Mouse (Mus musculus): ENCODE measurements around the gene Chst5. TPM values are rescaled to one million over a fixed set of nuclear protein-coding genes. Genes with fewer than 3 reads are reported as not detected.

Gene Chst5
- polyA plus RNA-seq, 1 experiment from 2014 or later, result 1.3 TPM

DNA sequence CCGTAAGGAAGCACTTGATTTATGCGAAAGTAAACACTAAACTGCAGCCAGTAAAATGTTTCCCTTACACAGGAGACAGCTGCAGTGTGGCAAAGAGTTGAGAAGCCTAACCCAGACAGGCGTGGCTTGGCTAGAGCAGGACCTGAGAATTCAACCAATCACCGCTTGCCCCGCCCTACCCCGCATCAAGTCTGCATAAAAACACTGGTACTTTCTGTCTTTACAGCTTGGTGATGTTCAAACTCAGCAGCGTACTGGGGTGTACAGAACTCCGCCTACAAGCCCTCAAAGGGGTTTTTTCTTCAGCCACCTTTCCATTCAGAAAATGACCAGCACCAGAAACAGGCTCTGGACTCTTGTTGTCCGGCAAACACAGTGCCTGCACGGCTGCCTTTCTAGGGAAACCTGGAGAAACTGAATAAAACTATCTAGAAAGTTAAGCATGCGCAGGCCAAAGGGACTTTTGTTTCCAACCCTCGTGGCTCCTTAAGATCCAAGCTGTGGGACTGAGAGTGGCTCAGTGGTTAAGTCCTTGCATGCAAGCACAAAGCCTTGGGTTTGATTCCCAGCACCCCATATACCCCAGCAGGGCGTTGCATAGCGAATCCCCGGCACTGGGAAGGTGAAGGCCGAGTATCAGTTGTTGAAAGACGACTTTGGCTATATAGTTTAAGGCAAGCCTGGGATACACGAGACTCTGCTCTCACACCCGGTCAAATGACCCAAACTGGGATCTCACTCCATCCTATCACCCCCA, 22.5 kb upstream of the Chst5 start:
- no peaks in the 10 kb centered on the region for H3K9me3 ChIP-seq (replicated peaks; ENCODE audit: control insufficient read depth, low read length)
- peak overlapping the region; percentile 81 for H3K9ac ChIP-seq (ENCODE audit: low read length)
- H3K36me3 ChIP-seq (ENCODE audit: control insufficient read depth, insufficient read depth, low read length), result no peaks in the 10 kb centered on the region
- peak overlapping the region; percentile 97 for H3K4me2 ChIP-seq (ENCODE audit: low read depth, low read length)
- peak; percentile 75; the same call in 1 of the 2 replicates for ATAC-seq (ENCODE audit: insufficient read depth, low FRiP score)
- peaks cover 18% of the 10 kb centered on the region for H3K4me1 ChIP-seq (ENCODE audit: control insufficient read depth, insufficient read depth, low read length)
- WGBS, result 26% methylated on average over 19 of the region's 19 CpGs
- peak overlapping the region; percentile 66 for H3K27ac ChIP-seq (ENCODE audit: low read length)
- no peaks in the 10 kb centered on the region for H3K27me3 ChIP-seq (ENCODE audit: control insufficient read depth, insufficient read depth, low read length)
- H3K4me3 ChIP-seq (replicated peaks; ENCODE audit: low read length), result peak overlapping the region; percentile 76

- H3K27ac ChIP-seq (ENCODE audit: low read length), result no peak overlapping the region
- H3K27me3 ChIP-seq (ENCODE audit: control insufficient read depth, insufficient read depth, low read length), result no peaks in the 10 kb centered on the region
- H3K4me1 ChIP-seq (ENCODE audit: control insufficient read depth, insufficient read depth, low read length), result peaks cover 18% of the 10 kb centered on the region
- no peak overlapping the region for H3K9ac ChIP-seq (ENCODE audit: low read length)
- no peaks in the 10 kb centered on the region for H3K9me3 ChIP-seq (replicated peaks; ENCODE audit: control insufficient read depth, low read length)
- 67% methylated on average over 16 of the region's 16 CpGs for WGBS
- ATAC-seq (ENCODE audit: insufficient read depth, low FRiP score), result no peak
- H3K36me3 ChIP-seq (ENCODE audit: control insufficient read depth, insufficient read depth, low read length), result no peaks in the 10 kb centered on the region
- H3K4me2 ChIP-seq (ENCODE audit: low read depth, low read length), result no peak overlapping the region
- no peak overlapping the region for H3K4me3 ChIP-seq (replicated peaks; ENCODE audit: low read length)
Observed at GRCm38 (mm10) chr8:111931721-111932120, 21.5 kb upstream of the Chst5 start.

- H3K27ac ChIP-seq (ENCODE audit: low read length), result no peak overlapping the region
- WGBS, result 55% methylated on average over 8 of the region's 8 CpGs
- no peak overlapping the region for H3K4me3 ChIP-seq (replicated peaks; ENCODE audit: low read length)
- H3K9me3 ChIP-seq (replicated peaks; ENCODE audit: control insufficient read depth, low read length), result no peaks in the 10 kb centered on the region
- H3K27me3 ChIP-seq (ENCODE audit: control insufficient read depth, insufficient read depth, low read length), result no peaks in the 10 kb centered on the region
- H3K36me3 ChIP-seq (ENCODE audit: control insufficient read depth, insufficient read depth, low read length), result no peaks in the 10 kb centered on the region
- H3K9ac ChIP-seq (ENCODE audit: low read length), result no peak overlapping the region
- peaks cover 18% of the 10 kb centered on the region for H3K4me1 ChIP-seq (ENCODE audit: control insufficient read depth, insufficient read depth, low read length)
- no peak for ATAC-seq (ENCODE audit: insufficient read depth, low FRiP score)
- no peak overlapping the region for H3K4me2 ChIP-seq (ENCODE audit: low read depth, low read length)
Observed at GRCm38 (mm10) chr8:111929648-111930344, 19.5 kb upstream of the Chst5 start.

- Histone ChIP-seq H3K9ac (ENCODE audit: low read length) (no peak overlapping the region), H3K27me3 (ENCODE audit: control insufficient read depth, insufficient read depth, low read length) (no peaks in the 10 kb centered on the region), H3K4me2 (ENCODE audit: low read depth, low read length) (no peak overlapping the region), H3K4me1 (ENCODE audit: control insufficient read depth, insufficient read depth, low read length) (no peaks in the 10 kb centered on the region), H3K27ac (ENCODE audit: low read length) (no peak overlapping the region), H3K36me3 (ENCODE audit: control insufficient read depth, insufficient read depth, low read length) (no peaks in the 10 kb centered on the region), H3K9me3 (replicated peaks; ENCODE audit: control insufficient read depth, low read length) (no peaks in the 10 kb centered on the region), H3K4me3 (replicated peaks; ENCODE audit: low read length) (no peak overlapping the region)
- WGBS, result 64% methylated on average over 7 of the region's 7 CpGs
- ATAC-seq (ENCODE audit: insufficient read depth, low FRiP score), result no peak
Observed at GRCm38 (mm10) chr8:111924976-111925375, 14.7 kb upstream of the Chst5 start.

- Histone ChIP-seq H3K27me3 (ENCODE audit: control insufficient read depth, insufficient read depth, low read length) (no peaks in the 10 kb centered on the region), H3K4me3 (replicated peaks; ENCODE audit: low read length) (no peak overlapping the region; the same call in 1 of the 2 replicates), H3K4me2 (ENCODE audit: low read depth, low read length) (no peak overlapping the region; the same call in 1 of the 2 replicates), H3K36me3 (ENCODE audit: control insufficient read depth, insufficient read depth, low read length) (no peaks in the 10 kb centered on the region), H3K9ac (ENCODE audit: low read length) (peak overlapping the region; percentile 41; the same call in 1 of the 2 replicates), H3K27ac (ENCODE audit: low read length) (no peak overlapping the region), H3K4me1 (ENCODE audit: control insufficient read depth, insufficient read depth, low read length) (no peaks in the 10 kb centered on the region), H3K9me3 (replicated peaks; ENCODE audit: control insufficient read depth, low read length) (no peaks in the 10 kb centered on the region)
- ATAC-seq (ENCODE audit: insufficient read depth, low FRiP score), result peak; percentile 47; the same call in 1 of the 2 replicates
- WGBS, result 24% methylated on average over 10 of the region's 10 CpGs
Observed at GRCm38 (mm10) chr8:111923383-111923804, 13.1 kb upstream of the Chst5 start.

DNA sequence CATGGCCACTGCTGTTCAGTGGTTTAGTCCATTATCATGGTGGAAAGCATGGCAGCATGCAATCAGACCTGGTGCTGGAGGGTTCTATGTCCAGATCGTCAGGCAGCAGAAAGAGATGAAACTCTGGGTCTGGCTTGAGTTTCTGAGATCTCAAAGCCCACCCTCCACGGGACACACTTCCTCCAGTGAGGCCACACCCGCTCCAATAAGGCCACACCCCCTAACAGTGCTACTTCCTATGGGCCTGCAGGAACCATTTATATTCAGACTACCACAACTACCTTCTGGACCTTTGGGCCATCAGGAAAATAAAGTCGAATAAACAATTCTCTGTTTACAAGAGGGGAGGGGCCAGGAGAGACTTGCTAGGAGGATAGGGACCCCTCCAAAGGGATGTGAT, 10.7 kb upstream of the Chst5 start:
- ATAC-seq (ENCODE audit: insufficient read depth, low FRiP score), result no peak
- Histone ChIP-seq H3K9me3 (replicated peaks; ENCODE audit: control insufficient read depth, low read length) (no peaks in the 10 kb centered on the region), H3K4me2 (ENCODE audit: low read depth, low read length) (no peak overlapping the region), H3K4me1 (ENCODE audit: control insufficient read depth, insufficient read depth, low read length) (no peaks in the 10 kb centered on the region), H3K27ac (ENCODE audit: low read length) (no peak overlapping the region), H3K36me3 (ENCODE audit: control insufficient read depth, insufficient read depth, low read length) (no peaks in the 10 kb centered on the region), H3K4me3 (replicated peaks; ENCODE audit: low read length) (no peak overlapping the region), H3K9ac (ENCODE audit: low read length) (no peak overlapping the region), H3K27me3 (ENCODE audit: control insufficient read depth, insufficient read depth, low read length) (no peaks in the 10 kb centered on the region)
- 78% methylated on average over 4 of the region's 4 CpGs for WGBS

DNA sequence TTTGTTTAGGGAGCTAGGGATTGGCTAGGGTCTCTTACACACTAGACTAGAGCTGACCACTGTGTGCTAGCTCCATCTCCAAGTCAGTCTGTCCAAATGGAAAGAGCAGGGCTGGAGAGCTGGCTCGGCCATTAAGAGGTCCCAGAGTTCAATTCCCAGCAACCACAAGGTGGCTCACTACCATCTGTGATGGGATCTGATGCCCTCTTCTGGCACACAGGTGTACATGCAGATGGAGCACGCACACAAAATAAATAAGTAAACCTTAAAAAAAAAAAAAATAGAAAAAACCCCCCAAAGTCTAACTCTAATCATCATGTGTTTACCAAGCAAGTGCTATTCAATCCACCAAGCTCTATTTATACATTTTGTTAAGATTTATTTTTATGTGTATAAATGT, 9.4 kb upstream of the Chst5 start:
- no peaks in the 10 kb centered on the region for H3K27me3 ChIP-seq (ENCODE audit: control insufficient read depth, insufficient read depth, low read length)
- H3K4me3 ChIP-seq (replicated peaks; ENCODE audit: low read length), result no peak overlapping the region
- H3K9ac ChIP-seq (ENCODE audit: low read length), result no peak overlapping the region
- H3K4me1 ChIP-seq (ENCODE audit: control insufficient read depth, insufficient read depth, low read length), result no peaks in the 10 kb centered on the region
- H3K36me3 ChIP-seq (ENCODE audit: control insufficient read depth, insufficient read depth, low read length), result no peaks in the 10 kb centered on the region
- H3K4me2 ChIP-seq (ENCODE audit: low read depth, low read length), result no peak overlapping the region
- no peak for ATAC-seq (ENCODE audit: insufficient read depth, low FRiP score)
- H3K27ac ChIP-seq (ENCODE audit: low read length), result no peak overlapping the region
- WGBS, result 80% methylated on average over 2 of the region's 2 CpGs
- no peaks in the 10 kb centered on the region for H3K9me3 ChIP-seq (replicated peaks; ENCODE audit: control insufficient read depth, low read length)

DNA sequence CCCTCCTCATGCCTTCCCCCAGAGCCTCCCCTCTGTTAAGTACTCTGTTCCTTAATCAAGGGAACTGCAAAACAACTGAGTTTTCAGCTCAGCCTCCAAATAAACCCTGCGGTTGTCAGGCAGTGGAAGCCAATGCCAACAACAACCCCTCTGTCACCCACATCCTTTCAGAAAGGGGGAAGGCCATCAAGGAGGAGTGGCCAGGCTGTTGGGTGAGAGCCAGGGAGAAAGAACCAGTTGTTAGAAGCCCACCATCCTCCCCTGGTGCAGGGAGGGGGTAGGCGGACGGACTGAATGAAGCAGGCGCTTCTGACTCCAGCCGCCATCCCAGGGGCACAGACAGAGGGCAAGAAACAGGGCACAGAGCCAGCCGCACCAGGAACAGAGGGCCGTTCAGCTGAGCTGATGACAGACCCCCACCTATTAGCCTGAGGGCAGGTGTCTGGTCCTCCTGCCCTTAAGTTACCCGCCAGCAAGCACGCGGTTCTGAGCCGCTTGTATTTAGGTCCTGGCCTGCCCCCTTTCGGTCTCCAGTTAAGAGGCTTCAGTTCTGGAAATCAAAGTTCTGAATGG, 2.7 kb upstream of the Chst5 start:
- H3K4me2 ChIP-seq (ENCODE audit: low read depth, low read length), result no peak overlapping the region
- no peaks in the 10 kb centered on the region for H3K9me3 ChIP-seq (replicated peaks; ENCODE audit: control insufficient read depth, low read length)
- H3K36me3 ChIP-seq (ENCODE audit: control insufficient read depth, insufficient read depth, low read length), result no peaks in the 10 kb centered on the region
- peak; percentile 65; the same call in 1 of the 2 replicates for ATAC-seq (ENCODE audit: insufficient read depth, low FRiP score)
- no peak overlapping the region for H3K27ac ChIP-seq (ENCODE audit: low read length)
- H3K4me3 ChIP-seq (replicated peaks; ENCODE audit: low read length), result no peak overlapping the region
- H3K9ac ChIP-seq (ENCODE audit: low read length), result no peak overlapping the region
- H3K4me1 ChIP-seq (ENCODE audit: control insufficient read depth, insufficient read depth, low read length), result 0 out of 2 replicates have a peak, but pooled peaks cover 9% of the 10 kb centered on the region
- 56% methylated on average over 12 of the region's 12 CpGs for WGBS
- H3K27me3 ChIP-seq (ENCODE audit: control insufficient read depth, insufficient read depth, low read length), result peaks cover 9% of the 10 kb centered on the region

DNA sequence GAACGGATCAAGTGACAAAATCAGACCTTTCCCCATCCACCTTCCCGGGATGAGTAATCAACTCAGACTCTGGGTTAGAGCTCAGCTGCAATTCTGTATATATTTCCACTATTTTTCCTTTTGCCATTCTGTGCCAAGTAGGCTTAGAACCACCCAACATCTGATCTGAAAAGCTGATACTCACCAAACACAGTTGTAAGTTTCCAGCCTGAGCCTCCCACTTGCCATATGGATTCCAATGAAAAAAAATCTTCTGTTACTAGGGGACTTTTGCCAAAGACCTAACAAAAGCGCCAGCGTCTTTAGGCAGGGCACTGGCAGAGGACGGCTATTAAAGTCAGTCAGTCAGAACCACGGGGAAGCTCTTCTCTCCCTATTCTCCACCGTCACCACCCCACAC, 1.3 kb upstream of the Chst5 start:
- Histone ChIP-seq H3K4me3 (replicated peaks; ENCODE audit: low read length) (no peak overlapping the region), H3K36me3 (ENCODE audit: control insufficient read depth, insufficient read depth, low read length) (no peaks in the 10 kb centered on the region), H3K9me3 (replicated peaks; ENCODE audit: control insufficient read depth, low read length) (no peaks in the 10 kb centered on the region), H3K9ac (ENCODE audit: low read length) (no peak overlapping the region), H3K27ac (ENCODE audit: low read length) (no peak overlapping the region), H3K4me2 (ENCODE audit: low read depth, low read length) (no peak overlapping the region), H3K4me1 (ENCODE audit: control insufficient read depth, insufficient read depth, low read length) (0 out of 2 replicates have a peak, but pooled peaks cover 9% of the 10 kb centered on the region), H3K27me3 (ENCODE audit: control insufficient read depth, insufficient read depth, low read length) (peaks cover 9% of the 10 kb centered on the region)
- WGBS, result 55% methylated on average over 7 of the region's 7 CpGs
- ATAC-seq (ENCODE audit: insufficient read depth, low FRiP score), result no peak

All from stomach, embryonic 16.5 days (tissue).